ENCODE assay signal across 16 mouse cellular contexts in genomic region chr6:53455442-53455841, GRCm38 (mm10).
DNase-seq lines count a peak whose midpoint lies in the region; ATAC-seq lines count a peak whose summit lies in the region.
"Had no signal": no experiment of that assay in that cellular context is flagged by ENCODE, and none has a peak within 500 bp of the region (broad histone marks: within the 10 kb centered on the region; RNA-seq: fewer than 3 reads in every experiment).

No protein-coding gene starts in this region.

- no peak for ATAC-seq in limb, embryonic 12.5 days (ENCODE audit: insufficient number of reproducible peaks, insufficient read depth, low FRiP score, low TSS enrichment, low read depth)
- ATAC-seq in common myeloid progenitor, adult 5-6 weeks (replicated peaks; ENCODE audit: low read depth, poor library complexity, severe bottlenecking): 0 out of 2 replicates have a peak, but pooled peaks have one; percentile 27
- ATAC-seq in hindbrain, embryonic 12.5 days (ENCODE audit: low FRiP score): no peak
- ATAC-seq: intestine, postnatal 0 days had no signal

- H3K27ac ChIP-seq in limb, embryonic 12.5 days: peak overlapping the region; percentile 57
- H3K27ac ChIP-seq in limb, embryonic 10.5 days: no peak overlapping the region
- H3K27ac ChIP-seq in hindbrain, embryonic 12.5 days: no peak overlapping the region
- H3K27ac ChIP-seq in embryonic facial prominence, embryonic 10.5 days (replicated peaks): no peak overlapping the region; the same call in 1 of the 2 replicates
- H3K27ac ChIP-seq: embryonic facial prominence, embryonic 15.5 days; liver, embryonic 13.5 days; midbrain, embryonic 12.5 days had no signal

- no peak overlapping the region for H3K9ac ChIP-seq in limb, embryonic 12.5 days (replicated peaks)
- no peak overlapping the region for H3K9ac ChIP-seq in hindbrain, embryonic 12.5 days
- H3K9ac ChIP-seq: embryonic facial prominence, embryonic 15.5 days; liver, embryonic 13.5 days; midbrain, embryonic 12.5 days had no signal

- 64% methylated on average over 4 of the region's 4 CpGs for WGBS in limb, embryonic 12.5 days
- WGBS in limb, embryonic 10.5 days: 73% methylated on average over 4 of the region's 4 CpGs
- WGBS in hindbrain, embryonic 12.5 days: 76% methylated on average over 4 of the region's 4 CpGs
- 73% methylated on average over 4 of the region's 4 CpGs for WGBS in embryonic facial prominence, embryonic 10.5 days

- no peak overlapping the region for H3K4me2 ChIP-seq in limb, embryonic 12.5 days
- no peak overlapping the region for H3K4me2 ChIP-seq in hindbrain, embryonic 12.5 days (replicated peaks)
- H3K4me2 ChIP-seq: embryonic facial prominence, embryonic 15.5 days; liver, embryonic 13.5 days; midbrain, embryonic 12.5 days had no signal

- H3K9me3 ChIP-seq in limb, embryonic 12.5 days: no peaks in the 10 kb centered on the region
- no peaks in the 10 kb centered on the region for H3K9me3 ChIP-seq in limb, embryonic 10.5 days (replicated peaks)
- H3K9me3 ChIP-seq in hindbrain, embryonic 12.5 days (replicated peaks): no peaks in the 10 kb centered on the region
- H3K9me3 ChIP-seq in embryonic facial prominence, embryonic 10.5 days: no peaks in the 10 kb centered on the region
- H3K9me3 ChIP-seq: embryonic facial prominence, embryonic 15.5 days; liver, embryonic 13.5 days; midbrain, embryonic 12.5 days had no signal

- H3K27me3 ChIP-seq in limb, embryonic 12.5 days: no peaks in the 10 kb centered on the region
- H3K27me3 ChIP-seq in limb, embryonic 10.5 days (ENCODE audit: low read depth, poor library complexity, severe bottlenecking): 0 out of 2 replicates have a peak, but pooled peaks cover 4% of the 10 kb centered on the region
- H3K27me3 ChIP-seq in splenic B cell, adult 2 months (ENCODE audit: control insufficient read depth, insufficient read depth, low read length, poor library complexity, severe bottlenecking): no peaks in the 10 kb centered on the region
- no peaks in the 10 kb centered on the region for H3K27me3 ChIP-seq in hindbrain, embryonic 12.5 days
- 0 out of 2 replicates have a peak, but pooled peaks cover 2% of the 10 kb centered on the region for H3K27me3 ChIP-seq in embryonic facial prominence, embryonic 10.5 days (replicated peaks; ENCODE audit: low read depth, poor library complexity, severe bottlenecking)
- H3K27me3 ChIP-seq: embryonic facial prominence, embryonic 15.5 days; liver, embryonic 13.5 days; midbrain, embryonic 12.5 days had no signal

- no peak overlapping the region for H3K4me3 ChIP-seq in limb, embryonic 12.5 days (replicated peaks)
- H3K4me3 ChIP-seq in limb, embryonic 10.5 days: no peak overlapping the region
- H3K4me3 ChIP-seq in hindbrain, embryonic 12.5 days: no peak overlapping the region
- H3K4me3 ChIP-seq in embryonic facial prominence, embryonic 10.5 days: no peak overlapping the region
- H3K4me3 ChIP-seq: embryonic facial prominence, embryonic 15.5 days; liver, embryonic 13.5 days; midbrain, embryonic 12.5 days had no signal

- no peak for DNase-seq in limb, embryonic 10.5 days (ENCODE audit: low spot score)
- DNase-seq in ES-CJ7 (ENCODE audit: low read depth, low spot score): peak; percentile 67
- DNase-seq in splenic B cell, adult 2 months (ENCODE audit: low read depth, low spot score): peak; percentile 60
- DNase-seq in embryonic facial prominence, embryonic 10.5 days (ENCODE audit: low spot score): no peak
- DNase-seq: cerebellum, adult 11 months; kidney, postnatal 10 days; layer of hippocampus, adult 9-11 months; liver, embryonic 13.5 days; right cerebral cortex, postnatal 14 days; thymus, postnatal 14 days had no signal

- H3K36me3 ChIP-seq in limb, embryonic 12.5 days: peaks cover 5% of the 10 kb centered on the region
- no peaks in the 10 kb centered on the region for H3K36me3 ChIP-seq in limb, embryonic 10.5 days
- H3K36me3 ChIP-seq in splenic B cell, adult 2 months (ENCODE audit: control insufficient read depth, insufficient read depth, low read length, poor library complexity, severe bottlenecking): no peaks in the 10 kb centered on the region
- H3K36me3 ChIP-seq in hindbrain, embryonic 12.5 days: no peaks in the 10 kb centered on the region
- H3K36me3 ChIP-seq in embryonic facial prominence, embryonic 10.5 days (replicated peaks): no peaks in the 10 kb centered on the region
- H3K36me3 ChIP-seq: embryonic facial prominence, embryonic 15.5 days; liver, embryonic 13.5 days; midbrain, embryonic 12.5 days had no signal

- H3K4me1 ChIP-seq in limb, embryonic 12.5 days (replicated peaks): peaks cover 63% of the 10 kb centered on the region
- H3K4me1 ChIP-seq in limb, embryonic 10.5 days: peaks cover 33% of the 10 kb centered on the region
- H3K4me1 ChIP-seq in hindbrain, embryonic 12.5 days: peaks cover 15% of the 10 kb centered on the region
- H3K4me1 ChIP-seq in embryonic facial prominence, embryonic 10.5 days: peaks cover 40% of the 10 kb centered on the region
- H3K4me1 ChIP-seq: liver, embryonic 13.5 days had no signal

Comparison
In these comparisons a context has a peak if more than half of its experiments do, and no peak if none do; other contexts are left out.
1. DNase-seq: peak in ES-CJ7 (single experiment) and splenic B cell, adult 2 months (single experiment); none in limb, embryonic 10.5 days (single experiment) and embryonic facial prominence, embryonic 10.5 days (single experiment).